Mouse (Mus musculus): ENCODE data around the gene Capza2.

Capza2 gene

DNA sequence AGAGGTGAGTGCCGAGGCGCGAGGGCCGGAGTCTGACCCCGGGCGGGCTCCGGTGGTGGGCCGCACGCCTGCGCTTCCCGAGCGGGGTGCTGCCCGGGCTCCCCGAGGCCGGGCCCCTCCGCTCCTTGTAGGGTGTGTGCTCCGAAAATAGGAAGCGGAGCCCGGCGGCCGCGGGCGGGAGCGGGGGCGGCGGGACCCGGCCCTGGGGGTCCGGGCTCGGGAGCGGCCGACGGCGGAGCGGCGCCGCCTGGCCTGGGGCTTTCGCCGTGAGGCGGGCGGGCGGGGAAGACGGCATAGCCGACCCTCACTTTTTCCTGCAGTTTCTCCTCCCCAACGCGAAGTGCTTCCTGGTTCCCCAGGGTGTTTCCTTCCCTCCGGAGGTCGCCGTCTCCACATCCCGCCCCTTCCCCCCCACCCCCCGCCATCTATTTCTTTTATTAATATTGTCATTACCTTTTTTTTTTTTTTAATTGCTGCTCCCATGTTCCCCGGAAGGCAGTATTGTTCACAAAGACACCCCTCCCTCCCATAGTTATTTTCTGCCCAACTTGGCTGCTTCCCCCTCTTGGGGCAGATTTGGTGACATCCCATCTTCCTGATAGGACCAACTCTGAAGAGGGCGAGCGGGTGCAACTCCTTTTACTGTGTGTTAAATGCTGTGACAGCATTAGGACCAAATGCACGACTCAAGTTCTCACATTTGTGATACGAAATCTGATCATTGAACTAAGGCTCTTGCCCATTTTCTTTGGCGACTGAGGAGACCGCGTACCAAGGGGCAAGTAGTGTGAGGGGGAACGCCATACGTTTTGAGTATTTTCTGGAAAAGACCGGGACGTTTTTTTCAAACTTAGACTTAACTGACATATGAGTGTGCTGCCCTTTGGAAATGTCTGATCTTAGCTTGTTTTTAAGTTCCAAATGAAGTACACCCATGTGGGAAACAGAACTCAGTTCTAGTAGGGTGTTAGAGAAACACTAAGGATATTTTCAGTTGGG is 1.5 kb downstream of the Capza2 start:
- in situ Hi-C loops (cut with MboI, MseI): loop anchor here (25.0 kb wide), 1 partner anchor 1850 kb away; no protein-coding TSS in a partner anchor

DNA sequence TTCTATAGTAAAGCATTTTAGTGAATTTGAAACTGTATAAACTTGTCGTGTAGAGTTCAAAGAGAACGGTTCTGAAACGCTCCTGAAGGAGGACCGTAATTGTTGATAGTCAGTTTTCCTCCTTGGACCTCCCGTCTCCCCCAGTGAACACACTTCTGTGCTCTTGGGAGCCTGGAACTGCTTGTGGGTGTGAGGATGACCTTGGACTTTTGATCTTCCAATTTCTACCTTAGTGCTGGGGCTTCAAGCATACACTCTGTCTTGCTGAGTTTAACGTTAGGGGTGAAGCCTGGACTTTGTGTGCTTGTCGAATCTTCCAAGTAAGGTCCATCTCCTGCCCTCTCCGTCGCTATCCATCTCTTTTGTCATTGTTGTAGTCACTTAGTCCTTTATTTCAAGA is 4.0 kb downstream of the Capza2 start:
- in situ Hi-C loops (cut with MboI, MseI): loop anchor here (5.0 to 25.0 kb wide), 3 partner anchors 52 to 1853 kb away; partner anchors contain the start of genes St7 and Tes

- in situ Hi-C loops (cut with MboI, MseI): loop anchor here (5.0 to 25.0 kb wide), 3 partner anchors 50 to 1855 kb away; partner anchors contain the start of genes St7 and Tes
These were observed 6.7 kb downstream of the Capza2 start for GRCm38 (mm10) chr6:17642739-17643138.

DNA sequence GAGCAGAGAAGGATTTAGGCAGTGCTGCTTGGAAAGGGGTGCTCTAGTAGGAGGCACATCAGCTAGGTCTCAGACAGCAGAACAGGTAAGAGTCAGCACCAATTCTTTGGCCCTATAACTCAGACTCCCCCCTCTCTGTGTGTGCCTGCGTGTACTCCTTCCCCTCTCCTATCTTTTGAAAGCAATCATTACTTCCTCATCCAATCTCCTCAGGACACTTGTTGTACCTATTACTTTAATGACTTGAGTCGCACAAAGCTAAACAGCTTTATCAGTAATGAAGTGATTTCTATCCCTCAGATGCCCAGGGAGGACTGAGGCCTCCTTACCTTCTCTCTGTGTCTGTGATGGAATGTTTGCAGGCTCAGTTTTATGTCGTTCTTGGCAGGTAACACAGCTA is 10.1 kb downstream of the Capza2 start:
- in situ Hi-C loops (cut with MboI, MseI): loop anchor here (10.0 to 25.0 kb wide), 2 partner anchors 581 to 1859 kb away; partner anchors contain the start of gene Tes

DNA sequence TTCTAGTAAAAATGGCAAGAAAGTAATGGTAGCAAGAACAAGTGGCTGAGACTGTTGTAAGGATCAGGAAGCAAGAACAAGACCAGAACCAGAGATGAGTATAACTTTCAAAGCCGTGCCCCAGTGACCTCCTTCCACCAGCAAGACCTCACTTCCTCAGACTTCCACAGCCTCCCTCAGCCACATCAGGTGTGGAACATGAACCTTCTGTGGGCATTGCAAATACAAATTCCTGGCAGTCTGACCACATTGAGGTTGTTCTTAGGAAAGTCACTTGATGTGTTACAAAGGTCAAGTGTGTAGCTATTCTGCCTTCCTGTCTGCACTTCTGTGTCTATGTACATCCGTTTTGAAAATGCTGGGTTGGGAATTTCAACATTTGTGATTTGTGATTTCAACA is 16.1 kb downstream of the Capza2 start:
- in situ Hi-C loops (cut with MboI, MseI): no loop called here

DNA sequence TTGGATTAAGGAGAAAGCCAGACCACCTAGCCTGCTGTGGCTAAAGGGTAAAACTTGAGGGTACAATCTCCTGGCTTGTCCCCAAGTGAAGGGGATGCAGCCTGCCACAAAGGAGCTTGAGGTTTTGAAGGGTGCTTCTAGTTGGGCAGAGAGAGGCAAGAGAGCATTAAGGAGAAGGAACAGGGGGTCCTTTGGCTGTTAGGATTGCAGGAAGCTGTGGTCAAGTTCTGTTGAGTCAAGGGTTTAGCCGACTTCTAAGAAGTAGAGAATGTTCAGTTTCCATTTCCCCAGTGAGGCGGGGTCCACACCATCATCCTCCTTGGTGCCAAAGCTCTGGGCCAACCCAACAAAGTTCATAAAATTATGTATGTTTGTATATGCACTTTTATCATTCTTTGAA is 19.0 kb downstream of the Capza2 start:
- in situ Hi-C loops (cut with MboI, MseI): no loop called here

- in situ Hi-C loops (cut with MboI, MseI): no loop called here
These were observed 21.3 kb downstream of the Capza2 start for GRCm38 (mm10) chr6:17657308-17657707.

- in situ Hi-C loops (cut with MboI, MseI): no loop called here
These were observed 29.3 kb downstream of the Capza2 start for GRCm38 (mm10) chr6:17665348-17665747.

- in situ Hi-C loops (cut with MboI, MseI): no loop called here
These were observed 30.0 kb downstream of the Capza2 start for GRCm38 (mm10) chr6:17666024-17666423.

DNA sequence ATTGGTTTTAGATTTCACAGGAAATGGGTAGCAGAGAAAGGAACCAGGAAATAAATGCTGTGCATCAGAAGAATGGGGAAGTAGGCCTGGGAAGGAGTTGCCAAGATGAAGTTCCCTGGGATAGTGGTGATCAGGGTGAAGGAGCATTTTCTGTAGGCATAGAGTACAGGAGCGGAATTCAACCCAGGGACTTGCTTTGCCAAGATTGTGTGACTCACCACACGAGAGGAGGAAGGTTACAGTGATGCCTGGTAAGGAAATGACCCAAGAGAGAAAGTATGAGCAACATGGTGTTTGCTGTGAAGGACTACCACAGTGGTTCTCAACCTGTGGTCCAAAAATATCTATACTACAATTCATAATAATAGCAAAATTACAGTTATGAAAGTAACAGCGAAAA is 31.8 kb downstream of the Capza2 start:
- in situ Hi-C loops (cut with MboI, MseI): no loop called here

DNA sequence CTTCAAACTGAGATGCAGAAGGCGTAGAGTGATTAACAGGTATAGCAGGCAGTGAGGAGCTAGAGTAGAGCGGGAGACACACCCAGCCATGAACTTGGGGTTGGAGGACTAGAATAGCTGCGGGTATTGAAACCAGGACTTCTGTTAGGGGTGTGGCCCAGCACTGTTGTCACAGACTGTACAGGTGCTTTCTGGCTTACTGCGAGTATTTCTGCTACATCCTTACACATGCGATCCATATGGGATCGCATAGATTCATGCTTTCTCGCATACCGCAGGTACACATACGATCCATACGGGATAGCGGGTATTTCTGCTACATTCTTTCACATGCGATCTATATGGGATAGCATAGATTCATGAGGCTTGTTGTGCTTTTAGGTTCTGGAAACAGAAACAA is 32.3 kb downstream of the Capza2 start:
- in situ Hi-C loops (cut with MboI, MseI): no loop called here

GRCm38 (mm10) chr6:17669826-17670225 is 33.8 kb downstream of the Capza2 start:
- in situ Hi-C loops (cut with MboI, MseI): no loop called here

- in situ Hi-C loops (cut with MboI, MseI): loop anchor here (5.0 kb wide), 1 partner anchor 167 kb away; no protein-coding TSS in a partner anchor
These were observed 39.2 kb downstream of the Capza2 start for GRCm38 (mm10) chr6:17675019-17675756.

GRCm38 (mm10) chr6:17677008-17677407 is 41.0 kb downstream of the Capza2 start:
- in situ Hi-C loops (cut with MboI, MseI): loop anchor here (5.0 kb wide), 1 partner anchor 165 kb away; no protein-coding TSS in a partner anchor

DNA sequence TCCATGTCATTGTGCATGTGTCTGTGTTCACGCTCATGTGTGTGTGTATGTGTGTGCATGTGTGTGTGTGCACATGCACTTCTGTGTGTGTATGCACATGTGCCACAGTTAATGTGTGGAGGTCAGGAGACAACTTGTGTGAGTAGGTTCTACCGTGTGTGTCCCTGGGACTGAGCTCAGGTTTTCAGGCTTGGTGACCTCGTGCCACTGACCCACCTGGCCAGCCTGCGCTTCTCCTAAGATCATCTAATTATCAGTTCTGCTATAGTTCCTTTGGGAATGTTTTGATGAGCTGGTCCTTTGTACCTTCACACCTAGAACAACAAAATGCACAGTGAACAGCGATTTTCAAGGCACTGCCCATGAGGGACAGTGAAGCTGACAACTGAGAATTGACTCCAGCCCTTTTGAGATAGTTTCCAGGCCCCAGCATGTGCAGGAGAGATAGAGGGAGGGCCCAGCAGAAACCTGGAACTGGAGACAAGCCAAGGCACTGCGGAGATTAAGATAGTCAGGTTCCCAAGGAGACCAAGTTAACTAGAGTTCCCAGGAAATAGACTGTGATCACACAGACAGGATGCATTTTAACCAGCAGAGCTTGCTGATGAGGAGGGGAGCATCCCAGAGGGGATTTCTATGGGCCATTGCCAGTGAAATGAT is 44.4 kb downstream of the Capza2 start:
- in situ Hi-C loops (cut with MboI, MseI): no loop called here

- in situ Hi-C loops (cut with MboI, MseI): no loop called here
These were observed 45.8 kb downstream of the Capza2 start for GRCm38 (mm10) chr6:17681810-17682209.

DNA sequence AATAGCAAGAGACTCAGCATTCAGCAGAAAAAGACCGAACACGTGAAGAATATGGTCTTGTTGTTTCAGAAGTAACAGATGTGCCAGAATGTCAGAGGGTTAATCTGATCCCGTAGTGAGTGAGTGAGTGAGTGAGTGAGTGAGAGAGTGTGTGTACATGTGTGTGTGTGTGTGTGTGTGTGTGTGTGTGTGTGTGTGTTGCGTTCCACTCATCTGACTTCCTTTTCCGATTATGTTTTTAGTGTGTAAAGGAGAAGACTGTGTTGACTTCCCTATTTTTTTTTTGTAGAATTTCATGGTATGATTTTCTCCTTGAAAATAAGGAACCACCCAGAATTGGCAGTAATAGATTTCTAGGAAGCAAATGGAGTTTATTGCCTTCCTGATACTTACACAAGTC is 52.6 kb downstream of the Capza2 start:
- in situ Hi-C loops (cut with MboI, MseI): no loop called here

DNA sequence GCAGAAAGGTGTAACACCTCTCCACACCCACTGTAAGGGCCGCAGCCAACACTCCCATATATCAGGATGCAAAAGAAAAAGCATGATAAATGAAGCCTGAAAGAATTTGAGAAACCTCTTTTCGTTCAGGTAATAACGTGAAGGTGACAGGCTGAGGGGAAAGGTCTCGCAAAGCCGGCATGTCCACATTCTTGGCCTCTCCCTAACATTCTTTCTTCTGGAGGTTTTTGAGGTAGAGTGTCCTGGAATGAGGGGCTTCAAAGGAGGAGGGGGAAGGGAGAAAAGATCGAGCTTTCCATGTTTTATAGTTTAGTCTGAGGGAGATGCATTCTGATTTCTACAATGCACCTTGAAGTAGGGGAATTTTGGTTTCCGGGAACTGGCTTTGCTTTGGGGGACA is 56.6 kb downstream of the Capza2 start, which contains the start of gene St7:
TSS of gene St7 (plus strand) at position 287 of the 400 bp plus-strand sequence.
- in situ Hi-C loops (cut with MboI, MseI): loop anchor here (5.0 to 10.0 kb wide), 2 partner anchors 50 to 972 kb away; no protein-coding TSS in a partner anchor

DNA sequence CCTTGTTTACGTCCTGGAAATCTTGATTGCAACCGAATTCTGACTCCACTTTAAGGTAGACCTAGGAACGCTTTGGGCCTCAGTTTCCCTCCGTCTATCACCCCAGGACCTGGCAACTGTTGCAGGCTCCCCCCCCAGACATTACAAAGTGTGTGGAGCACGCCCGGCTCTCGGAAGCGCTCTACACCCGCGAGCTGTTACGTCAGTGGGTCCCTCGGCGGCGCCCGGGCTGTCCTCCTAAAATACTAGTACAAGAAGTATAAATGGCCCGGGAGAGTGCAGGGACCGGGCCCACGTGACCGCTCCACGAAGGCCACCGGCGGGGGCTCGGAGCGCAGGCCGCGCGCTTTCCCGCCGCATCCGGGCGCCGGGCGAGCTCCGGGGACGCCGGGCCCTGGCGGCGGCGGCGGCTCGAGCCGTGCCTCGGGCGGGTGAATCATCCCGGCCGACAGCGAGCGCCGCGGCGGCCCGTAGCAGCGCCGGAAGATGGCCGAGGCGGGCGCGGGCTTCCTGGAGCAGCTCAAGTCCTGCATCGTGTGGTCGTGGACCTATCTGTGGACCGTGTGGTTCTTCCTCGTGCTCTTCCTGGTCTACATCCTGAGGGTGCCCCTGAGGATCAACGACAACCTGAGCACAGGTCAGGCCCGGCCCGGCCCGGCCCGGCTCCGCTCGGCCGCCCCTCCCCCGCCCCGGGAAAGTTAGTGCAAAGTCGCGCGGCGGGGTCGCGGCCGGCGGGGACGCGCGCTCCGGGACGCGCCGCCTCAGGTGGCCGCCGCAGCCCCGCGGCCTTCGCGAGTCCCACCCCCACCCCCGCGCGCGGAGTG is 57.9 kb downstream of the Capza2 start:
- in situ Hi-C loops (cut with MboI, MseI): loop anchor here (5.0 to 10.0 kb wide), 2 partner anchors 52 to 971 kb away; no protein-coding TSS in a partner anchor

- in situ Hi-C loops (cut with MboI, MseI): loop anchor here (5.0 to 10.0 kb wide), 2 partner anchors 52 to 970 kb away; no protein-coding TSS in a partner anchor
These were observed 58.5 kb downstream of the Capza2 start for GRCm38 (mm10) chr6:17694550-17694951.
